Mouse (Mus musculus) layer of hippocampus, adult 2 months (tissue): ENCODE measurements around the gene Prim1. TPM values are rescaled to one million over a fixed set of nuclear protein-coding genes. Genes with fewer than 3 reads are reported as not detected.
"Not testable (repeated sequence)": the region's sequence is repeated elsewhere in the genome, so short reads cannot be mapped to it uniquely, and the experiment has no call there.

ENCODE experiments used
- DNase-seq, 2 experiments: peaks; one replicate each; pipeline ENCODE4 v3.0.0; 2022; ENCODE audit warnings: low spot score in 2 of 2
- H3K27ac ChIP-seq: fragments of 200-600 bp; 2 replicates; pipeline ENCODE4 v1.8.1; 2022
- H3K4me3 ChIP-seq: fragments of 200-600 bp; 2 replicates; pipeline ENCODE4 v1.8.1; 2022; ENCODE audit warnings: mild to moderate bottlenecking
- CTCF ChIP-seq: fragments of 200-600 bp; conservative IDR thresholded peaks from 2 replicates; pipeline ENCODE4 v1.8.1; 2022; ENCODE audit warnings: antibody characterized with exemption, mild to moderate bottlenecking, moderate library complexity
- total RNA-seq, 2 experiments: library from RNA; stranded (reverse); gene quantifications; 2 replicates each; pipeline ENCODE4 v1.2.3; 2021

Prim1 gene
- total RNA-seq, 2 experiments from 2014 or later: 7.7 to 8.0 TPM

DNA sequence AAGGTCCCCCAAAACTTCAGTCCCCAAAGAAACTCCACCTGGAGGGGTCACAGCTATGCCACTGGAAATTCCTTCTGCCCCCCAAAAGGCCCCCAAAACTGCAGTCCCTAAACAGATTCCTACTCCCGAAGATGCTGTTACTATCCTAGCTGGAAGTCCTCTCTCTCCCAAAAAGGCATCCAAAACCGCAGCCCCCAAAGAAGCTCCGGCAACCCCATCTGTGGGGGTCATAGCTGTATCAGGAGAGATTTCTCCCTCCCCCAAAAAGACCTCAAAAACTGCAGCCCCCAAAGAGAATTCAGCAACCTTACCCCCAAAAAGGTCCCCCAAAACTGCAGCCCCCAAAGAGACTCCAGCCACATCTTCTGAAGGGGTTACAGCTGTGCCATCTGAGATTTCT lies 27.5 kb downstream of the Prim1 start:
- no peak for DNase-seq
- H3K4me3 ChIP-seq: no peak overlapping the region
- TF ChIP-seq CTCF: no peak
- H3K27ac ChIP-seq: no peak overlapping the region

DNA sequence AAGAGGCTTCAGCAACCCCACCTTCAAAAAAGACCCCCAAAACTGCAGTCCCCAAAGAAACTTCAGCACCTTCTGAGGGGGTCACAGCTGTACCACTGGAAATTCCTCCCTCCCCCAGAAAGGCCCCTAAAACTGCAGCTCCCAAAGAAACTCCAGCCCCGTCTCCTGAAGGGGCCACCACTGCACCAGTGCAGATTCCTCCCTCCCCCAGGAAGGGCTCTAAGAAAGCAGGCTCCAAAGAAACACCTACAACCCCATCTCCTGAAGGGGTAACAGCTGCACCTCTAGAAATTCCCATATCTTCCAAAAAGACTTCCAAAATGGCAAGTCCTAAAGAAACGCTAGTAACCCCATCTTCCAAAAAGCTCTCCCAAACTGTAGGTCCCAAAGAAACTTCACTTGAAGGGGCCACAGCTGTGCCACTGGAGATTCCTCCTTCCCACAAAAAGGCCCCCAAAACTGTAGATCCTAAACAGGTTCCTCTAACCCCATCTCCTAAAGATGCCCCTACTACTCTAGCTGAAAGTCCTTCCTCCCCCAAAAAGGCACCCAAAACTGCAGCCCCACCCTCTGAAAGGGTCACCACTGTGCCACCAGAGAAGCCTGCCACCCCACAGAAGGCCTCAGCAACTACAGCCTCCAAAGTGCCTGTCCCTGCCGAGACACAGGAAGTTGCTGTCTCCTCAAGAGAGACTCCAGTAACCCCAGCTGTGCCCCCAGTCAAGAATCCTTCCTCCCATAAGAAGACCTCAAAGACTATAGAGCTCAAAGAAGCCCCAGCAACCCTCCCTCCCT lies 28.3 kb downstream of the Prim1 start:
- 0 out of 2 replicates have a peak overlapping the region, but pooled peaks have one; percentile 18 for H3K27ac ChIP-seq
- no peak overlapping the region for H3K4me3 ChIP-seq
- TF ChIP-seq CTCF: no peak
- no peak for DNase-seq

GRCm38 (mm10) chr10:128048157-128048556 lies 33.2 kb downstream of the Prim1 start:
- no peak for DNase-seq
- no peak overlapping the region for H3K27ac ChIP-seq
- no peak for TF ChIP-seq CTCF

DNA sequence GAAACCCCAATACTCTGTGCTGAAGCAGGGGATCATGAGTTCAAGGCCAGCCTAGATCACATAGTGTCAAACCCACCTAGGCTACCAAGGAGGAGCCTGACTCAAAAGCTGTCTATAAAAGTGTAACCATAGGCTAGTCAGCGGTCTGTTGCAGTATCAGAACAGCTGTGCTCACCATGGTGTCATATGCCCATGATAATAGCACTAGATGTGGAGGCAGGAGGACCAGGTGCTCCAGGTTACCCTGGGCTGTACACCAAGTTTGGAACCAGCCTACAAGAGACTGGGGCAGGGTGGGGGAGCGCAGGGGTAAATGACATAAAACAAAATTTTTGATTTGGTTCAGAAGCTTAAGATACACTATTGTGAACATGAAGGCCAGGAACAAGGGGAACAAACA lies 34.8 kb downstream of the Prim1 start:
- Histone ChIP-seq H3K4me3 (no peak overlapping the region), H3K27ac (no peak overlapping the region)
- TF ChIP-seq CTCF: no peak
- DNase-seq: no peak

More at GRCm38 (mm10) chr10:128048157-128048556, 33.2 kb downstream of the Prim1 start:
- no peak overlapping the region for H3K4me3 ChIP-seq

DNA sequence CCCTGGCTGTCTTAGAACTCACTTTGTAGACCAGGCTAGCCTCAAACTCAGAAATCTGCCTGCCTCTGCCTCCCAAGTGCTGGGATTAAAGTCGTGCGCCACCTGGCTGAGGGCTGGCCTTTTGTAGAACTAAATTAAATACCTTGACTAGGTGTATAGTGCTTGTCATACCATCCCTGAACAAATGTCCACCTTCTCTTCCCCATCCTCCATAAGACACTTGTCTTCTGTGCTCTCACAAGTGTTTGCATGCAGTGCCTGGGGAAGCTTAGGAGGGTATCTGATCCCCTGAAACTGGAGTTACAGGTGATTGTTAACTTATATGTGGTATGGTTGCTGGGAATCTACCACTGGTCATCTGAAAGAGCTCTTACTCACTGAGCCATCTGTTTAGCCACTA lies 35.4 kb downstream of the Prim1 start:
- no peak for DNase-seq
- Histone ChIP-seq H3K27ac (no peak overlapping the region), H3K4me3 (no peak overlapping the region)
- TF ChIP-seq CTCF: no peak

- TF ChIP-seq CTCF: no peak
- no peak for DNase-seq
- Histone ChIP-seq H3K4me3 (no peak overlapping the region), H3K27ac (no peak overlapping the region)
Observed at GRCm38 (mm10) chr10:128051589-128051988, 36.6 kb downstream of the Prim1 start.

- H3K27ac ChIP-seq: not testable (repeated sequence)
Observed at GRCm38 (mm10) chr10:128052136-128052535, 37.2 kb downstream of the Prim1 start.

GRCm38 (mm10) chr10:128053001-128053400 lies 38.0 kb downstream of the Prim1 start:
- no peak for TF ChIP-seq CTCF
- Histone ChIP-seq H3K4me3 (no peak overlapping the region), H3K27ac (no peak overlapping the region)
- no peak for DNase-seq

More at GRCm38 (mm10) chr10:128052136-128052535, 37.2 kb downstream of the Prim1 start:
- DNase-seq, H3K4me3 ChIP-seq: not testable (repeated sequence)
- peak; percentile 32 for TF ChIP-seq CTCF

- DNase-seq: no peak
- Histone ChIP-seq H3K27ac (peak overlapping the region; percentile 98), H3K4me3 (peak overlapping the region; percentile 68)
- TF ChIP-seq CTCF: peak; percentile 20; the same call in 1 of the 2 replicates
Observed at GRCm38 (mm10) chr10:128058184-128058583, 43.2 kb downstream of the Prim1 start.

DNA sequence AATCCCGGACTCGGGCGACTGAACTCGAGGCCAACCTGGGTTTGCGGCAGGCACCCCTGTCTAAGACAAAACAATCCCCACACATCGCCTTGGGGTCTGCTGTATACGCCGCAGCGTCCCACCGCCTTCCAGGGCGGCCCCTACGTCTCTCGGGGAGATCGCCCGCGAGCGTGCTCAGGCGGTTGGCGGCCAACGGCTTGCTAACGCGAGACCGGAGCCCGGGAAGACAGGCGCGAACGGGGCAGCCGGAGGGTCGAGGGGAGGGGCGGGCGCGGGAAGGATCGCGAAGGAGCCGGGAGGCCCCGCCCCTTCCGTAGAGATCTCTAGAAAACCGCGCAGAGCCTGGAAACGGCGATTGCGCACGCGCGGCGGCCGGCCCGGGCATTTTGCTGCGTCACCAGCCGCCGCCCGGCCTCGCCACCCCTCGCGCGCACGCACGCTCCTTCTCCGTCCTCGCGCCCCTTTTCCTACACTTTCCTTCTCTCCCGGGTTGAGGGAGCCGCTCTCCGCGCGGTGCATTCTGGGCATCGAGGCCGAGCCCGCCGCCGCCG lies 43.7 kb downstream of the Prim1 start, which contains the start of gene Ptges3:
Gene Ptges3 (plus strand): TSS at position 354 of the 551 bp plus-strand sequence.
- peak within 1 kb of the TSS; percentile 98 for H3K27ac ChIP-seq
- DNase-seq: peak; percentile 95 to 98
- H3K4me3 ChIP-seq: peak within 1 kb of the TSS; percentile 68
- TF ChIP-seq CTCF: no peak

DNA sequence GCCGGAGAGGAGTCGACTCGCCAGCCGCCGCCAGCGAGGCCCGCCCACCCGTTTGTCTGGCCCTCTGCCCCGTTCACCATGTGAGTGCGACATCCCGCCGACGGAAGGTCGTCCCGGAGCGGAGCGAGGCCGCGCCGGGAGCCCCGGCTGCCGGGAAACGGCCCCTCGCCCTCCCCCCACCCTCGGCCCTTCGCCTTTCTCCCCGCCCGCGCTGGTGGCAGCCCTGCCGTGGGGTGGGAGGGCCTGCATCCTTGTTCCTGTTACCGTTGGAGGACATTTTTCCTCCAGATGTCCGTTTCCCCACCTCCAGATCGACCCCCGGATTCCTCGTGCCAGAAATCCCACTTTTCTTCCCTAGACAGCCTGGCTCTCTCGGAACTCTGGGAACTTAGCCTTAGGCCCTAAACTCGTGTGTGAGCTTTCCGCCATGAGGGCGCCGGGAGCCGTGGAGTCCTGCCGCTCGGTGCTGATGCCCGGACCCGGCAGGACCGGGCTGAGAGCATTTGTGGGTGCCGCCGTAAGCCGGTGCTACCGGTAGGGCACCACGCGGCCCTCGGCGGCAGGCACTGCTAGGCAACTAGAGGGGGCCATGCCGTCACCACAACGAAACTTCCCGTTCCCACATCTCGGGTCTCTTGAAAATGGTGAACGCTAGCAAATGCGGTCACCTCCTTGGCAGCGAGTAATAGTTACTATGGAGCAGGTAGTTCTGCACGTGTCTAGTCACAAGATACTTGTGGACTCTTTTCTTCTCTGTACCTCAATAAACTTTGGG lies 44.4 kb downstream of the Prim1 start:
- peak; percentile 49 for TF ChIP-seq CTCF
- Histone ChIP-seq H3K27ac (peak overlapping the region; percentile 98), H3K4me3 (peak overlapping the region; percentile 68)
- DNase-seq: no peak

- no peak for TF ChIP-seq CTCF
- H3K4me3 ChIP-seq: no peak overlapping the region
- no peak overlapping the region for H3K27ac ChIP-seq
- DNase-seq: no peak
Observed at GRCm38 (mm10) chr10:128061109-128061508, 46.1 kb downstream of the Prim1 start.
